Mouse (Mus musculus) small intestine, adult 2 months (tissue): ENCODE measurements around the gene Dus2.

Experiments
- CTCF ChIP-seq: fragments of 200-500 bp; IDR thresholded peaks from 2 replicates; pipeline ENCODE4 v1.5.1; 2012; ENCODE audit warnings: low read depth, mild to moderate bottlenecking, control low read depth, inconsistent platforms, low read length, moderate library complexity, mixed read lengths; ENCODE audit not compliant: insufficient replicate concordance, insufficient read length; ENCODE audit errors: extremely low read depth
- POLR2A ChIP-seq: fragments of 200-500 bp; IDR thresholded peaks from 2 replicates; pipeline ENCODE4 v1.6.1; 2012; ENCODE audit warnings: low read depth, mild to moderate bottlenecking, control low read depth, inconsistent platforms, low read length, moderate library complexity

DNA sequence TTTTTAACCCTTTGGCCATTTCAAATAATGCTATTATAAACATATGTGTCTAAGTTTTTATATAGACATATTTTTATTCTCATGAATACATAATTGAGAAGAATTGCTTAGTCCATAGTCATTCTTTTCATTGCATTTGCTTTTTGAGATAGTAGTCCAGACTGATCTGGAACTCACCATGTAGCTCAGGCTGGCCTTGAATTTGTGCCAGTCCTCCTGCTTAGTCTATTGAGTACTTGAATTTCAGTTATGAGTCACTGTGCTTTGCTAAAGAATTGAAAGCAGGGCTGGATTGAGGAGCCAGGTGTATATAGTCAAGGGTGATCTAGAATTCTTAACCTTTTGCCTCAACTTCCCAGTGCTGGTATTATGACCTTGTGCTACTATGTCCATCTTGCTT, 83.1 kb downstream of the Dus2 start:
- no peak for TF ChIP-seq CTCF
- no peak for TF ChIP-seq POLR2A
